Mouse (Mus musculus): ENCODE data around the gene Clic3. TPM values are rescaled to one million over a fixed set of nuclear protein-coding genes. Genes with fewer than 3 reads are reported as not detected.

Clic3 gene
- polyA plus RNA-seq, 1 experiment from 2014 or later, result 2.6 TPM

DNA sequence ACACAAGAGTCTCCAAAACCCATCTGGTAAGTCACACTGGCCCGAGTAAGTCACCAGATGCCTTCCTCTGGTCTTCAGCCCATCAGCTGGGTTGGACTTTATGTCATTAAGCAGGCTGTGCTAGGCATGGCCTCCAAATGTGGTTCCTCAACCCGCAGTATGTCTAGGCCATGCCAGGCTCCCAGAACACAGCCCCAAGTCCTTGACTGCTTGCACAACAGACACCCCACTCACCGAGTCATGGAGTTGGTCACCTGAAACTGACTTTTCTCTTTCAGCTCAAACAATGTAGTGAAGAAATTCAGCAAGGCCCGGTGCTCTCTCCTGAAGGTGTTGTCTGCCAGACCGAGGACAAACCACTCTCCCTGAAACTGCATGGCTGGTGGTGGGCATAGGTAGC, 36.4 kb downstream of the Clic3 start:
- peaks cover 4% of the 10 kb centered on the region for H3K4me1 ChIP-seq (ENCODE audit: control insufficient read depth, insufficient read depth, low read length)
- H3K4me2 ChIP-seq (ENCODE audit: low read depth, low read length), result no peak overlapping the region
- no peak overlapping the region for H3K9ac ChIP-seq (ENCODE audit: low read depth, low read length)
- H3K27me3 ChIP-seq (replicated peaks; ENCODE audit: control insufficient read depth, insufficient read depth, low read length), result no peaks in the 10 kb centered on the region
- 82% methylated on average over 5 of the region's 5 CpGs for WGBS
- H3K4me3 ChIP-seq (ENCODE audit: low read length), result no peak overlapping the region
- H3K27ac ChIP-seq (ENCODE audit: low read length), result no peak overlapping the region
- no peaks in the 10 kb centered on the region for H3K36me3 ChIP-seq (ENCODE audit: control insufficient read depth, insufficient read depth, low read length)
- H3K9me3 ChIP-seq (ENCODE audit: control insufficient read depth, low read length), result no peaks in the 10 kb centered on the region
- no peak for ATAC-seq

DNA sequence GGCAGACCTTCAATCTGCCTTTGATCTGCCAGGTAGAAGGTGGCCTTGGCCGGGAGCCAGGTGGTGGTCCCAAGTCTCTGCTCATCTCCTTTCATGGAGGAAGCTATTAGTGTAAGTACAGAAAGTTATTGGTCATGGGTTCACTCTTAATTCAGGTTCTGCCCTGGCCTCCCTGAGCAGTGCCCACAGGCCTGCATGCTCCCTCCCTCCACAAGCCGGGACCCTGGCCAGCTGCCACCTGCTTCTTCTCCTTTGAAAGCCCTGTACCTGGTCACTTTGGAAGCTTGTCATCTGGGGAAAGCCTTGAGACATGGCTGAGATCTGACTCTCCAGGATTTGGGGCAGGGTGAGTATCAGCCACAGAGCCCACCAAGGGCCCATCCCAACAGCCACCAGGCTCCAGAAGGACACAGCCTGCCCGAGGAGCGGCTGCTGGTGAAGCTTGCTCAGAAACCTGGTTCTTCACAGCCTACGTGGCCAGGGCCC, 36.9 kb downstream of the Clic3 start, which contains the start of gene Lcn12:
Lcn12 (minus strand) TSS at position 436 of the 486 bp plus-strand sequence.
- Histone ChIP-seq H3K4me1 (ENCODE audit: control insufficient read depth, insufficient read depth, low read length) (peaks cover 4% of the 10 kb centered on the region), H3K27ac (ENCODE audit: low read length) (no peak within 1 kb of the TSS), H3K27me3 (replicated peaks; ENCODE audit: control insufficient read depth, insufficient read depth, low read length) (no peaks in the 10 kb centered on the region), H3K9ac (ENCODE audit: low read depth, low read length) (no peak within 1 kb of the TSS), H3K4me2 (ENCODE audit: low read depth, low read length) (no peak within 1 kb of the TSS), H3K4me3 (ENCODE audit: low read length) (no peak within 1 kb of the TSS), H3K36me3 (ENCODE audit: control insufficient read depth, insufficient read depth, low read length) (no peaks in the 10 kb centered on the region), H3K9me3 (ENCODE audit: control insufficient read depth, low read length) (no peaks in the 10 kb centered on the region)
- no peak for ATAC-seq
- WGBS, result 84% methylated on average over 5 of the region's 5 CpGs

DNA sequence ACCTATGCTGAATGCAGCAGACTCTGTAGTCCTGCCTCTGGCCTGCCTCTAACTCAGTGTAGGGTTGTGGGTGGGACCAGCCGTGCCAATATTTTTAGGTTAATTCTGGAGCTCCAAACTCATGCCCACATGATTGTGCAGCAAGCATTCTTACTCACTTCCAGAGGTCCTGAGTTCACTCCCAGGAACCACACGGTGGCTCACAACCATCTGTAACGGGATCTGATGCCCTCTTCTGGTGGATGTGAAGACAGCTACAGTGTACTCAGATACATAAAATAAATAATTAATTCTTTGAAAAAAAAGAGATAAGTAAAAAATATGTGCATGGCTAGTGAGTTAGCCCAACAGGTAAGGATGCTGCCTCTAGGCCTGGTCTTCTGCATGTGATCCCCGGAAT, 39.8 kb downstream of the Clic3 start:
- H3K27me3 ChIP-seq (replicated peaks; ENCODE audit: control insufficient read depth, insufficient read depth, low read length), result no peaks in the 10 kb centered on the region
- no peak overlapping the region for H3K4me2 ChIP-seq (ENCODE audit: low read depth, low read length)
- no peaks in the 10 kb centered on the region for H3K36me3 ChIP-seq (ENCODE audit: control insufficient read depth, insufficient read depth, low read length)
- no peak overlapping the region for H3K27ac ChIP-seq (ENCODE audit: low read length)
- no peak overlapping the region for H3K4me3 ChIP-seq (ENCODE audit: low read length)
- 39% methylated on average over 4 of the region's 4 CpGs for WGBS
- no peak overlapping the region for H3K9ac ChIP-seq (ENCODE audit: low read depth, low read length)
- no peak for ATAC-seq
- H3K9me3 ChIP-seq (ENCODE audit: control insufficient read depth, low read length), result no peaks in the 10 kb centered on the region
- H3K4me1 ChIP-seq (ENCODE audit: control insufficient read depth, insufficient read depth, low read length), result peaks cover 10% of the 10 kb centered on the region

DNA sequence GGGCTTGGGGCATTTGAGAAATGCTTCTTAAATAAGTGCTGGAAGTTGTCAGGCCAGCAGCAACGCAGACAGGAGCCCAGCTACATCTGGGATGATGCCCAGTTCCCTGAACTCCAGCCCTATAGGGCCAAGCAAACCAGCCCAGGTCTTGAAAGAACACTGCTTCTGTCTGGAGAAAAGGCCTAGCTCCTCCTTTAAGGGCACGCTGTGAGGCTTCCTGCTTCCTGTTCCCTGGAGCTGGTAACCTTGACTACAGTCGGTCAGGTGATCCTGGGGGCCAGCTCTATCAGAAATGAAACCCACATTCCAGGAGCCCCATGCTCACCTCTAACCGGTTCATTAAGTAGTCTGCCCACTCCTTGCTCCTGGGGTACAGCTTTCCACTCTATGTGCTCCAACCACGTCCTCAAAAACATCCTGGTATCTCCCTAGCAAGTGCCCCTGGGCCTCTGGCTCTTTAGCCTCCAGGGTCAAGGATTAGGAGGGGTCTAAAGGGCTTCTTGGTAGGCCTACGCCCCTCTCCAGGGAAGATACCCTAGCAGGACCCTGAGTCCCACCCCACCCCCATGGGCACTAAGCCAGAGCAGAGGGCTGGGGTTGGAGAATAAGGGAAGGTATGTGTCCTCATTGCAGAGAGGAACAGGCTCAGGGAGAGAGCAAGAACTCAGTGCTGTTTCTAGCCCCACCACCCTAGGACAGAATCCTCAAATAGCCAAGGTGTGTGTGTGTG, 41.4 kb downstream of the Clic3 start:
- 0 out of 2 replicates have a peak, but pooled peaks cover 3% of the 10 kb centered on the region for H3K36me3 ChIP-seq (ENCODE audit: control insufficient read depth, insufficient read depth, low read length)
- H3K27me3 ChIP-seq (replicated peaks; ENCODE audit: control insufficient read depth, insufficient read depth, low read length), result no peaks in the 10 kb centered on the region
- no peak overlapping the region for H3K4me3 ChIP-seq (ENCODE audit: low read length)
- H3K9ac ChIP-seq (ENCODE audit: low read depth, low read length), result peak overlapping the region; percentile 31
- peaks cover 21% of the 10 kb centered on the region for H3K4me1 ChIP-seq (ENCODE audit: control insufficient read depth, insufficient read depth, low read length)
- H3K27ac ChIP-seq (ENCODE audit: low read length), result peak overlapping the region; percentile 76
- H3K9me3 ChIP-seq (ENCODE audit: control insufficient read depth, low read length), result no peaks in the 10 kb centered on the region
- H3K4me2 ChIP-seq (ENCODE audit: low read depth, low read length), result peak overlapping the region; percentile 32; the same call in 1 of the 2 replicates
- 51% methylated on average over 6 of the region's 6 CpGs for WGBS
- peak; percentile 34 for ATAC-seq

DNA sequence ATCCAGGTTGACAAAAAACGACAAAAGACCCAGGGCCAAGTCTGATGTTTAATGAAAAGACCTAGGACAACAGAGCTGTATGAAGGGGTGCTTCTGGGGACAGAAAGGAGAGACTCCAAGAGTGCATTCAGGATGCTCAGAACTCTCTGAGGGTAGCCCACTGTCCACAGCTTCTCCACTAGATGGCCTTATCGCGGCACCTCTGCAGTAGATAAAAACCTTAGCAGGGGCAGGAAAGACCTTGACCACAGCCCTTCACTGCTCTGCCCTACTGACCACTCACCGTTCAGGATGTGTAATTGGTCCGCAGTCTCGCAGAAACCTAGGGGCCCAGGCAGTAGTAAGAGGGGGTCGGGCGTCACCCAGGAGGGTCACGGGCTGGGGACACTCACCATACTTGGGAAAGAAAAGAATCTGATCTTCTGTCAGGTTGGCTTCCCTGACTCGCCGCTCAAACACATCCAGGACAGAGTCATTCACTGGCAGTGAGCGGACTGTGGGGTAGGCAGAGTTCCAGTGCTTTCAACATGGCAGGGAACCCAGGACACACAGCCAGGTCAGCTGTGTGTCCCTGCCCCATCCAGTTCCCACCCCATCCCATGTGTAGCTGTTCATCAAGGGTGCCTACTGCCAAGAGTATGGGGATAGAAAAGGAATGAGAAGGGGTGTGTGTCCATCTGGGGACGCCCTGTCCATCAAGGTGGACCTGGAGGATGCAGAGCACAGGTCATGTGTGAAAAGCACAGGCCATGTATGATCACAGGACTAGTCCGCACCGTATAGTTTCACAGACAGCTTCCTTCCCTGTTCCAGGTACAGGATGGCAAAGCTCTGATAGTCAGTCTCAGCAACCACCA, 42.2 kb downstream of the Clic3 start:
- H3K36me3 ChIP-seq (ENCODE audit: control insufficient read depth, insufficient read depth, low read length), result 0 out of 2 replicates have a peak, but pooled peaks cover 5% of the 10 kb centered on the region
- WGBS, result 71% methylated on average over 15 of the region's 15 CpGs
- no peak for ATAC-seq
- H3K4me1 ChIP-seq (ENCODE audit: control insufficient read depth, insufficient read depth, low read length), result peaks cover 21% of the 10 kb centered on the region
- H3K27ac ChIP-seq (ENCODE audit: low read length), result peak overlapping the region; percentile 76
- peak overlapping the region; percentile 31; the same call in 1 of the 2 replicates for H3K9ac ChIP-seq (ENCODE audit: low read depth, low read length)
- no peak overlapping the region for H3K4me2 ChIP-seq (ENCODE audit: low read depth, low read length)
- no peaks in the 10 kb centered on the region for H3K9me3 ChIP-seq (ENCODE audit: control insufficient read depth, low read length)
- no peak overlapping the region for H3K4me3 ChIP-seq (ENCODE audit: low read length)
- H3K27me3 ChIP-seq (replicated peaks; ENCODE audit: control insufficient read depth, insufficient read depth, low read length), result no peaks in the 10 kb centered on the region

DNA sequence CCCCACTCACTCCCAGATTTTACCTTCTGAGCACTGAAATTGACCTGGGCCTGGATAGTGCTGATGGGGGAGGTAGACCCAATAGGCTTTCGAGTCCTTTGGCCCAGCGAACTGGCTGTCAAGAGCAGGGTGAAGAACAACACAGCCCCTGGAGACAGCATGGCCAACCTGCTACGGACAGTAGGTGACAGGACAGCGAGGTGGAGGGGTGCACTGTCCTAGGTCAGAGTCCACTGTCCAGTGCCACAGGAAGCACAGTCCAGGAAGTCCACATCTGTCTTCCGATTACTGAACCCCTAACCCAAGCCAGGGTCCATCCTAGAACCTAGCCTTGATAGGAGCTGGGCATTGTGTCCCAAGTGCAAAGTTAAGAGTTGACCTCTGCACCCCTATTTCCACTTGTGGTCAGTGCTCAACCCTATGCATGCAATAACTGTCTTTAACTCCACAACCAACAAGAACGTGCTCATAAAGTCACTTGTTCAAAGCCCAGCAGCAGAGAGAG, 43.5 kb downstream of the Clic3 start:
- ATAC-seq, result peak; percentile 10
- Histone ChIP-seq H3K4me2 (ENCODE audit: low read depth, low read length) (peak overlapping the region; percentile 71), H3K4me3 (ENCODE audit: low read length) (peak overlapping the region; percentile 86), H3K27ac (ENCODE audit: low read length) (peak overlapping the region; percentile 68), H3K9ac (ENCODE audit: low read depth, low read length) (peak overlapping the region; percentile 67), H3K4me1 (ENCODE audit: control insufficient read depth, insufficient read depth, low read length) (peaks cover 21% of the 10 kb centered on the region), H3K9me3 (ENCODE audit: control insufficient read depth, low read length) (no peaks in the 10 kb centered on the region), H3K27me3 (replicated peaks; ENCODE audit: control insufficient read depth, insufficient read depth, low read length) (no peaks in the 10 kb centered on the region), H3K36me3 (ENCODE audit: control insufficient read depth, insufficient read depth, low read length) (0 out of 2 replicates have a peak, but pooled peaks cover 8% of the 10 kb centered on the region)
- WGBS, result 64% methylated on average over 6 of the region's 6 CpGs

DNA sequence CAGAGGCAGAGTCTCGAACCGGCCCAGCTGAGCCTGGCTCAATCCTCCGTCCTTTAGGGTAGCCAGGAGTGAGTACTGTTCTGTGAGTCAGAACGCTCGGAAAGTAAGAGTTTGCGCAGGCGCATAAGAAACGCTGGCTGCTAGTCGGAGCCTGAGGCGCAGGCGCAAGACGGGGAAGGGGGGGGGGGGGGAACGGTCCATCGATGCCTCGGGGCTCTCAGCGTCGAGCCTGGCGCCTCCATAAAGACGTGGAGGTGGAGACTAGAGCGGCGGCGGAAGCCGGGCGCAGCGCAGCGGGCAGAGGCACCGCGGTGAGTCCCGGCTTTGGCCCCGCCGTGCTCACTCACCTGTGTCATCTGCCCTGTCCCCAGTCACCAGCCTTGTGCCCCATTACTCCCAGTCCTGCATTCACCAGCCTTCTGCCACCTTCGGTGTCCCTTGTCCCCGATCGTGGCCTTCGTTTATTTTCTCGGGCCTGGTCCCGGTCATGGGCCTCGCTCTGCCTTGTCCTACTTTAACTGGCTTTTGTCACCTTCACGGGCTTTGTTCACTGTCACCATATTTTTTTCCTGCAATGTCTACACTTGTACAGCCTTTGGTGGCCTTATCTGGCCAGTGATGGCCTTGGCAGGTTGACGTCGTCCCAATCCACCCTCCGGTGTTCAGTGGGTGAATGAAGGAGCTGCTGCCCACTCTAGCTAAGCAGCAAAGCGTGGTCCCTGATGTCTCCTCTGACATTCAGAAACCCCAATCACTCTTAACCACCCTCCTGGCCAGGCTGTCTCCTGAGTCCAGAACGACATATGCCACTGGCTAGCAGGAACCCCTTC, 44.2 kb downstream of the Clic3 start, which contains the start of gene Fbxw5:
Fbxw5 (plus strand) TSS at position 175 of the 830 bp plus-strand sequence.
- Histone ChIP-seq H3K9ac (ENCODE audit: low read depth, low read length) (peak within 1 kb of the TSS; percentile 96), H3K27me3 (replicated peaks; ENCODE audit: control insufficient read depth, insufficient read depth, low read length) (no peaks in the 10 kb centered on the region), H3K4me2 (ENCODE audit: low read depth, low read length) (peak within 1 kb of the TSS; percentile 91), H3K9me3 (ENCODE audit: control insufficient read depth, low read length) (no peaks in the 10 kb centered on the region), H3K4me1 (ENCODE audit: control insufficient read depth, insufficient read depth, low read length) (peaks cover 21% of the 10 kb centered on the region), H3K4me3 (ENCODE audit: low read length) (peak within 1 kb of the TSS; percentile 86), H3K36me3 (ENCODE audit: control insufficient read depth, insufficient read depth, low read length) (0 out of 2 replicates have a peak, but pooled peaks cover 10% of the 10 kb centered on the region), H3K27ac (ENCODE audit: low read length) (peak within 1 kb of the TSS; percentile 80)
- WGBS, result under 1% methylated on average over 36 of the region's 44 CpGs
- peak; percentile 84 for ATAC-seq

DNA sequence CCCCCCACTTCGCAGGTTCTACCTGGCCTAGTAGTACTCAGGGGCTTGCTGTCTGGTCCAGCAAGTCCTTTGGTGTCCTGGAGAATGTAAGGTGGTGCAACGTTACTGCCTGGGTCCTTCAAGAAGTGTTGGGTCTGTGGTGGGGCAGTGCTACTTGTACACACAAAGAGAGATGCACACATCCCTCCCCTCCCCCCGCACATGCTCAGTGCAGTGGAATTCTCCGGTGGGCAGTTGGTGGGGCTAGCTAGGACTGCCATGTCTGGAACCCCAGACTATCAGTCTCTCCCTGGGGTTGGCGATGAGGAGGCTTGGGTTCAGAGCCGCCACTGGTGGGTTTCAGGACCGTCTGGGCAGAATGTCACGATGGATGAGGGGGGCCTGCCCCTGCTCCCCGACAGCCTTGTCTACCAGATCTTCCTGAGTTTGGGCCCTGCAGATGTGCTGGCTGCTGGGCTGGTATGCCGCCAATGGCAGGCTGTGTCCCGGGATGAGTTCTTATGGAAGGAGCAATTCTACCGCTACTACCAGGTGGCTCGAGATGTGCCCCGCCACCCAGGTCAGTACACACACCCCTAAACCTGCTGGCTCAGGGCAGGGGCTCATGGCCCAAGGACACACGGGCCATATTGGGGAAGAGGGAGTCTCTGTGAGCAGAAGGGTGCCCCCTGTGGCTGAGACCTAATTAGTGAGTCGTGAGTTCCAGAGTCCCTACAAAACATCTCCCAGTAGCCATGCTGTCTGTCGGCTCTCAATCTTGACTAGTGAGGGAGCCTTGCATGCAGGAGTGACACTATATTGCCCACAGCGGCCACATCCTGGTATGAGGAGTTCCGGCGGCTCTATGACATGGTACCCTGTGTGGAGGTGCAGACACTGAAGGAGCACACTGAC, 45.2 kb downstream of the Clic3 start, which contains the start of gene C8g:
C8g (minus strand) TSS at position 127 of the 894 bp plus-strand sequence.
- WGBS, result 67% methylated on average over 20 of the region's 20 CpGs
- no peaks in the 10 kb centered on the region for H3K9me3 ChIP-seq (ENCODE audit: control insufficient read depth, low read length)
- 0 out of 2 replicates have a peak, but pooled peaks cover 10% of the 10 kb centered on the region for H3K36me3 ChIP-seq (ENCODE audit: control insufficient read depth, insufficient read depth, low read length)
- H3K4me1 ChIP-seq (ENCODE audit: control insufficient read depth, insufficient read depth, low read length), result peaks cover 21% of the 10 kb centered on the region
- no peaks in the 10 kb centered on the region for H3K27me3 ChIP-seq (replicated peaks; ENCODE audit: control insufficient read depth, insufficient read depth, low read length)
- H3K27ac ChIP-seq (ENCODE audit: low read length), result peak within 1 kb of the TSS; percentile 80
- H3K4me2 ChIP-seq (ENCODE audit: low read depth, low read length), result peak within 1 kb of the TSS; percentile 91
- ATAC-seq, result no peak
- peak within 1 kb of the TSS; percentile 86 for H3K4me3 ChIP-seq (ENCODE audit: low read length)
- peak within 1 kb of the TSS; percentile 96 for H3K9ac ChIP-seq (ENCODE audit: low read depth, low read length)
